Mouse (Mus musculus) heart, postnatal 0 days (tissue): ENCODE measurements around the gene Chsy1. TPM values are rescaled to one million over a fixed set of nuclear protein-coding genes. Genes with fewer than 3 reads are reported as not detected.
A peak's percentile ranks its signal among the peaks of the same experiment; 100 is the strongest.

Source experiments
- ATAC-seq: fragments of 200-750 bp; cut with Nextera tagmentation; 2 replicates; pipeline ENCODE4 v1.8.0; 2017; ENCODE audit warnings: low read depth, moderate number of reproducible peaks, moderate library complexity; ENCODE audit not compliant: insufficient read depth
- DNase-seq: peaks from one replicate; pipeline ENCODE4 v3.0.0-alpha.2; 2016; ENCODE audit warnings: low spot score
- H3K27ac ChIP-seq: fragments of 300-500 bp; sonication (generic); 2 replicates; pipeline ENCODE4 v1.5.1; 2014; ENCODE audit warnings: low read depth, mild to moderate bottlenecking
- H3K27me3 ChIP-seq: fragments of 300-500 bp; sonication (generic); 2 replicates; pipeline ENCODE4 v1.6.1; 2014; ENCODE audit warnings: low read length, mixed read lengths; ENCODE audit not compliant: control insufficient read depth, insufficient read depth
- H3K36me3 ChIP-seq: fragments of 300-500 bp; sonication (generic); replicated peaks from 2 replicates; pipeline ENCODE4 v1.6.1; 2014; ENCODE audit warnings: low read length, mixed read lengths; ENCODE audit not compliant: control insufficient read depth, insufficient read depth
- H3K4me1 ChIP-seq: fragments of 300-500 bp; sonication (generic); 2 replicates; pipeline ENCODE4 v1.6.1; 2014; ENCODE audit warnings: antibody characterized with exemption; ENCODE audit not compliant: control insufficient read depth, insufficient read depth
- H3K4me2 ChIP-seq: fragments of 300-500 bp; sonication (generic); 2 replicates; pipeline ENCODE4 v1.6.1; 2014; ENCODE audit warnings: low read depth, mild to moderate bottlenecking, low read length, moderate library complexity
- H3K4me3 ChIP-seq: fragments of 300-500 bp; sonication (generic); 2 replicates; pipeline ENCODE4 v1.5.1; 2014; ENCODE audit warnings: low read depth, low read length
- H3K9ac ChIP-seq: fragments of 300-500 bp; sonication (generic); replicated peaks from 2 replicates; pipeline ENCODE4 v1.6.1; 2014; ENCODE audit warnings: low read depth, low read length, mixed read lengths
- H3K9me3 ChIP-seq: fragments of 300-500 bp; sonication (generic); replicated peaks from 2 replicates; pipeline ENCODE4 v1.6.1; 2016; ENCODE audit warnings: low read length; ENCODE audit not compliant: control insufficient read depth
- CTCF ChIP-seq: IDR thresholded peaks from 2 replicates; pipeline ENCODE4 v1.5.1; 2016; ENCODE audit warnings: antibody characterized with exemption, control low read depth, low read depth
- EP300 ChIP-seq: IDR thresholded peaks from 2 replicates; pipeline ENCODE4 v1.6.1; 2016; ENCODE audit warnings: antibody characterized with exemption, low read depth
- WGBS: fragments of 180-500 bp; shearing (Covaris S2); extraction: QIAGEN DNeasy Blood & Tissue Kit; methylation state at CpG from one replicate; pipeline ENCODE4 v1.1.7; 2014; 5-methylcytosine and 5-hydroxymethylcytosine counted together
- polyA plus RNA-seq: library from polyadenylated mRNA; unstranded; fragments of >200 nt; fragmentation: Nextera tagmentation; extraction: Ambion mirVana; gene quantifications from 2 replicates; pipeline ENCODE4 v1.2.1, GENCODE M21; 2015
- total RNA-seq: library from RNA; depleted of rRNA; stranded (reverse); fragments of >200 nt; gene quantifications from 2 replicates; pipeline ENCODE4 v1.2.3, GENCODE M21; 2014; ENCODE audit warnings: low replicate concordance

Gene Chsy1
- total and polyA plus RNA-seq, 2 experiments from 2014 or later: 9.6 to 43.4 TPM

DNA sequence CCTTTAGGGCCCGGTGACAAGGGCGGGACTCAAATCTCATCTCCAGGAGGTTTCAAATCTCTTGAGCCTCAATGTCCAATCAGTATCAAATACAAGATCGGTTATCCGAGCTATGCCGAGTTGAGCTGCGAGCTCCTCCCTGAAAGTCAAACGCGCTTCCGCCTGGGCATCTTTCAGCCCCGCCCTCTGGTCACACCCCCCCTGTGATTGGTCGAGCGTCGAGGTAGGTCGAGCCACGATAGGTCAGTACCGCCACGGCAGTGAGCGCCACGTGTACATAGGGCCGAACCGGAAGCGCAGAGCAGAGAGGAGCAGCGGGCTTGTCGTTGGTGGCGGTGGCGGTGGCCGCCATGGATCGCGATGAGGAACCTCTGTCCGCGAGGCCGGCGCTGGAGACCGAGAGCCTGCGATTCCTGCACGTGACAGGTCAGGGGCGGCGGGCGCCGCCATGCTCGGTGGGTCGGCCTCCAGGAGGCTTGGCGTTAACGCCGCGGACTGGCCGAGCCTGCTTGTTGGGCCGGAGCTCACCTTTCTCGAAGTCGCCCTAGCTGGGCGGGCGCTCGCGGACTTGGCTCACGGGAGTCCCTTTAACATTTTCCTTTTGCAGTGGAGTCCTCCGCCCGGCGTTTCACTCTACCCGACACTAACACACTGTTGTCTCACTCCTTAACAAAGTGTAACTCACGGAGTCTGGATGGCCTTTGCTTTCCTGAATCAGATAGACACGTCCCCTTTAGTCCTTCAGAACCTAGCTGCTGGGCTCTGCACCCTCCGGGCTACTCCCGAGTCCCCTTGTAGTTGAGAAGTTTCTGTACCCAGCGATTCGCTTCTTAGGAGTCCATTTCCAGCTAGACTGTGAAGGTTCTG lies 29.7 kb upstream of the Chsy1 start, which contains the start of gene Selenos:
TSS of gene Selenos (plus strand) at position 286 of the 867 bp plus-strand sequence.
- ATAC-seq (peak; percentile 100), DNase-seq (peak; percentile 96)
- under 1% methylated on average over 65 of the region's 65 CpGs for WGBS
- peaks cover 12% of the 10 kb centered on the region for H3K4me1 ChIP-seq
- TF ChIP-seq CTCF: no peak
- peak; percentile 54; the same call in 1 of the 2 replicates for TF ChIP-seq EP300
- H3K27ac ChIP-seq: peak within 1 kb of the TSS; percentile 87
- H3K36me3 ChIP-seq: peaks cover 47% of the 10 kb centered on the region
- H3K9me3 ChIP-seq: no peaks in the 10 kb centered on the region
- H3K27me3 ChIP-seq: no peaks in the 10 kb centered on the region
- H3K9ac ChIP-seq: peak within 1 kb of the TSS; percentile 74
- H3K4me2 ChIP-seq: peak within 1 kb of the TSS; percentile 86
- H3K4me3 ChIP-seq: peak within 1 kb of the TSS; percentile 78

DNA sequence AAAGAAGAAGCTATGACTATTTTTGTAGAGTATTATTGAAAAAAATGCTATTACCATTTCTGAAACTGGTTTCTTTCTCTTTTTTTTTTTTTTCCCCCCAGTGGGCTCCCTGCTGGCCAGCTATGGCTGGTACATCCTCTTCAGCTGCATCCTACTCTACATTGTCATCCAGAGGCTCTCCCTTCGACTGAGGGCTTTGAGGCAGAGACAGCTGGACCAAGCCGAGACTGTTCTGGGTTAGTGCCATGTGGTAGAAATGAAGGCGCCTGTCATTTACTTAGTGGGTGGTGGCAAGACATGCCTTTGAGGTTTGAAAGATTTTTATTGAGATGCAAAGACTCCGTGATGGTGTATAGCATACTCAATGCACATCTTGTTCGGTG lies 29.1 kb upstream of the Chsy1 start:
- peaks cover 12% of the 10 kb centered on the region for H3K4me1 ChIP-seq
- DNase-seq: no peak
- peaks cover 46% of the 10 kb centered on the region for H3K36me3 ChIP-seq
- peak overlapping the region; percentile 74; the same call in 1 of the 2 replicates for H3K9ac ChIP-seq
- peak overlapping the region; percentile 86 for H3K4me2 ChIP-seq
- WGBS: 49% methylated on average over 5 of the region's 5 CpGs
- TF ChIP-seq EP300 (no peak), CTCF (no peak)
- H3K27ac ChIP-seq: peak overlapping the region; percentile 87
- H3K9me3 ChIP-seq: no peaks in the 10 kb centered on the region
- no peak for ATAC-seq
- H3K27me3 ChIP-seq: no peaks in the 10 kb centered on the region
- H3K4me3 ChIP-seq: peak overlapping the region; percentile 78

DNA sequence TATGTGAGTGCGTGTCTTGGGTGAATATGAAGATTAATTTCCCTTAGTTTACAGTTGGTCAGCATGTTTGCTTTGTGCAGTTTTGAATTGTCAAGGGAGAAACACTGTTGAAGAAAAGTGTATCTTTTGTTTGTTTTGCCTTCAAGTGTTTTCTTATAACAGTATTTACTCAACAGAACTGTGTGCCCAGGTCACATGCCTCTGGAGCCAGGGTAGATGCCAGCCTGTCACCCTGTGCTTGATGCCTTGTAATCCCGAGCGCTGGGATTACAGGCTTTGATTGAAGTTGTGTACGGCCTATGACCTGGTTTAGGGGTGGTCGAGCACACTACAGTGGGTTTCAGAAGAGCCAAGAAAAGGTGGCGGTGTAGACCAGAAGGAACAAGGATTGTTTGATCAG lies 25.6 kb upstream of the Chsy1 start:
- Histone ChIP-seq H3K27ac (no peak overlapping the region), H3K4me1 (peaks cover 12% of the 10 kb centered on the region), H3K9ac (no peak overlapping the region), H3K9me3 (no peaks in the 10 kb centered on the region), H3K36me3 (peaks cover 69% of the 10 kb centered on the region), H3K27me3 (no peaks in the 10 kb centered on the region), H3K4me3 (no peak overlapping the region), H3K4me2 (no peak overlapping the region)
- TF ChIP-seq CTCF: no peak
- TF ChIP-seq EP300: no peak
- 90% methylated on average over 6 of the region's 6 CpGs for WGBS
- ATAC-seq (no peak), DNase-seq (no peak)

DNA sequence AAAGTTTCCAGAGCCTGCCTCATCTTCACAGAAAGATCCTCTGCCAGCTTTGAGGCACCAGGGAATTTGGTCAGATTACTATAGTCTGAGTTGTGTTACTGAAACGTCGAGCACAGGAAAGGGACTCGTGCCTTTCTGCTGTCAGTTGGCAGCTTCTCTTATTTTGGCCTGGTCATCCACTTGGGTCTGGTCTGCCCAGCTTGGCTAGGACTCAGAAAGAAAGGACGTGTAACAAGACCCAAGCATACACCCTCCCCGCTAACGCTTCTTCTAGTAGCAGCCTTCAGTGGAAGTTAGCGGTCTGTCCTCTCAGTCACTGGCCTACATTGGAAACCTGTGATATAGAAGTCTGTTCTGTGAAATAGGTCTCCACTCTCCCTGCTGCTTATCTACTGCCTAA lies 24.8 kb upstream of the Chsy1 start:
- no peak overlapping the region for H3K27ac ChIP-seq
- DNase-seq (no peak), ATAC-seq (no peak)
- no peaks in the 10 kb centered on the region for H3K9me3 ChIP-seq
- H3K4me1 ChIP-seq: peaks cover 12% of the 10 kb centered on the region
- TF ChIP-seq EP300 (no peak), CTCF (no peak)
- WGBS: 66% methylated on average over 7 of the region's 7 CpGs
- no peak overlapping the region for H3K4me3 ChIP-seq
- peaks cover 75% of the 10 kb centered on the region for H3K36me3 ChIP-seq
- H3K27me3 ChIP-seq: no peaks in the 10 kb centered on the region
- H3K4me2 ChIP-seq: no peak overlapping the region
- H3K9ac ChIP-seq: no peak overlapping the region

DNA sequence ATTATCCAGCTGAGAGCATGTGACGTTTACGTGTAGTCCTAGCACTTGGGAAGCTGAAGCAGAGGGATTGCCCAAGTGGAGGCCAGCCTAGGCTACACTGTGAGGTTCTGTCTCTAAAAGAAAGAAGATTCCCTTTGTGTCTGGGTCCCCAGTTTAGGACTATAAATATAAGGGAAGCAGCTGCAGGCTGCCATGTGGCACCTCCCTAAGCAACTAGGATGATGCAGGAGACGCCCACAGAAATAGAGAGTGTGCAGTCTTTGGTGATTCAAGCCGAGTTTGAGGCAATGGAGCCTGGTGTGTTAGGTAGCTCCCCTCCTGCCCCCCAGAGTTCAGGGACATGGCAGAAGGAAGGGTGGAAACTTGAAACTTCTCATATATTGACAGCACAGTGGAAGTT lies 21.7 kb upstream of the Chsy1 start:
- Histone ChIP-seq H3K9ac (no peak overlapping the region), H3K36me3 (peaks cover 80% of the 10 kb centered on the region)
- no peak for TF ChIP-seq EP300
- no peak for TF ChIP-seq CTCF

More for the DNA sequence above, 21.7 kb upstream of the Chsy1 start:
- H3K27ac ChIP-seq: no peak overlapping the region
- DNase-seq: no peak
- ATAC-seq: no peak
- H3K4me3 ChIP-seq: no peak overlapping the region
- no peak overlapping the region for H3K4me2 ChIP-seq
- H3K27me3 ChIP-seq: no peaks in the 10 kb centered on the region
- H3K4me1 ChIP-seq: 0 out of 2 replicates have a peak, but pooled peaks cover 5% of the 10 kb centered on the region
- no peaks in the 10 kb centered on the region for H3K9me3 ChIP-seq
- 87% methylated on average over 4 of the region's 4 CpGs for WGBS
